Mouse (Mus musculus) lung, postnatal 36 days (tissue): Measurements from ENCODE around the gene 5430402E10Rik.
"Not testable (repeated sequence)": the region's sequence is repeated elsewhere in the genome, so short reads cannot be mapped to it uniquely, and the experiment has no call there.

Experiments
- DNase-seq: peaks from one replicate; pipeline ENCODE4 v3.0.0; 2022; ENCODE audit warnings: mixed read lengths

5430402E10Rik gene

DNA sequence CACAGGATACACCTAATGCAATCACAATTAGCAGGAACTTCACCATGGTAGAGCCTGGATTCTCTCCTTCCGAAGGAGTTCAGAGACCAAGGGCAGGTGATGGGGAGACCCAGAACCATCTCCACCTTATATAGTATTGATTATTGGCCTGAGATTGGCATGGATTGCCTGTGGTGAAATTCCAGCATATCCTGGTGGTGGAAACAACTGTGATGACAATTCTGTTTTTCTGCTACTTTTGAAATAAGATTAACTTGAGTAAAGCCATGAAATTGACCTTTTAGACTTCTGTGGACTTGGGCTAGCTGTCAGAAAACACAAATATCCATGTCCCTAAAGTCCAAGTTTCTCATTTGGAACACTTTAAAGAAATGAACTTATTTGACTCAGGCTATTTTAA, at the start of gene 5430402E10Rik:
Gene 5430402E10Rik, minus strand, starts transcription at position 101 of the 400 bp plus-strand sequence.
- DNase-seq = not testable (repeated sequence)

DNA sequence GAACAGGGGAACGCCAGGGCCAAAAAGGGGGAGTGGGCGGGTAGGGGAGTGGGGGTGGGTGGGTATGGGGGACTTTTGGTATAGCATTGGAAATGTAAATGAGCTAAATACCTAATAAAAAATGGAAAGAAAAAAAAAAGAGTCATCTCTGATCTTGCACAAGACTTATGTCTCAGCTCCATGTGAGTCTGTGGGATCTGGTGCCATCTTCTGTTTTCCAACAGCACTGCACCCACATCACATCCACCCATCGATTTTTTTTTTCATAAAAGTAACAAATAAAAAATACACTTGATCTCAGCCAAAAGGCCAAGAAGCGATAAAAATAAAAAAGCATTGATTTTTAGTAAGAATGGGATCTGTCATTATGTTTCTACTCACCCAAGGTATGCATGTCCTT, 44.8 kb downstream of the 5430402E10Rik start:
- not testable (repeated sequence) for DNase-seq
